Mouse (Mus musculus): ENCODE results near the gene Fhod1.
"Not testable (repeated sequence)": the region's sequence is repeated elsewhere in the genome, so short reads cannot be mapped to it uniquely, and the experiment has no call there.

Gene Fhod1

GRCm38 (mm10) chr8:105295895-105296573 lies 51.7 kb downstream of the Fhod1 start, which contains the start of gene Exoc3l:
Exoc3l (minus strand) TSS chr8:105296101.
- DNase-seq (ENCODE audit: low read depth, low spot score), result no peak

GRCm38 (mm10) chr8:105295256-105295655 lies 52.5 kb downstream of the Fhod1 start:
- no peak for DNase-seq (ENCODE audit: low read depth, low spot score)

- no peak for DNase-seq (ENCODE audit: low read depth, low spot score)
Observed at GRCm38 (mm10) chr8:105294776-105295175, 53.0 kb downstream of the Fhod1 start.

- DNase-seq (ENCODE audit: low read depth, low spot score), result no peak
Observed at GRCm38 (mm10) chr8:105293405-105293804, 54.3 kb downstream of the Fhod1 start.

- DNase-seq (ENCODE audit: low read depth, low spot score), result no peak
Observed at GRCm38 (mm10) chr8:105292471-105292870, 55.3 kb downstream of the Fhod1 start.

- not testable (repeated sequence) for DNase-seq (ENCODE audit: low read depth, low spot score)
Observed at GRCm38 (mm10) chr8:105291802-105292201, 56.0 kb downstream of the Fhod1 start.

GRCm38 (mm10) chr8:105291364-105291763 lies 56.4 kb downstream of the Fhod1 start:
- DNase-seq (ENCODE audit: low read depth, low spot score), result not testable (repeated sequence)

- peak; percentile 79 for DNase-seq (ENCODE audit: low read depth, low spot score)
Observed at GRCm38 (mm10) chr8:105290554-105291314, 57.0 kb downstream of the Fhod1 start.

GRCm38 (mm10) chr8:105289805-105290460 lies 57.8 kb downstream of the Fhod1 start, which contains the start of gene 4931428F04Rik:
4931428F04Rik (minus strand) TSS chr8:105289864.
- DNase-seq (ENCODE audit: low read depth, low spot score), result no peak

- DNase-seq (ENCODE audit: low read depth, low spot score), result no peak
Observed at GRCm38 (mm10) chr8:105288958-105289732, 58.6 kb downstream of the Fhod1 start.

- DNase-seq (ENCODE audit: low read depth, low spot score), result no peak
Observed at GRCm38 (mm10) chr8:105288231-105288630, 59.5 kb downstream of the Fhod1 start.

- no peak for DNase-seq (ENCODE audit: low read depth, low spot score)
Observed at GRCm38 (mm10) chr8:105286907-105287306, 60.8 kb downstream of the Fhod1 start.

GRCm38 (mm10) chr8:105285514-105285913 lies 62.2 kb downstream of the Fhod1 start:
- no peak for DNase-seq (ENCODE audit: low read depth, low spot score)

- DNase-seq (ENCODE audit: low read depth, low spot score), result no peak
Observed at GRCm38 (mm10) chr8:105283074-105283473, 64.7 kb downstream of the Fhod1 start.

- no peak for DNase-seq (ENCODE audit: low read depth, low spot score)
Observed at GRCm38 (mm10) chr8:105282239-105282638, 65.5 kb downstream of the Fhod1 start.

- no peak for DNase-seq (ENCODE audit: low read depth, low spot score)
Observed at GRCm38 (mm10) chr8:105281821-105282220, 65.9 kb downstream of the Fhod1 start.

GRCm38 (mm10) chr8:105280567-105280966 lies 67.2 kb downstream of the Fhod1 start:
- no peak for DNase-seq (ENCODE audit: low read depth, low spot score)
